Mouse (Mus musculus) left cerebral cortex, postnatal 14 days (tissue): ENCODE data around the gene Sowaha. TPM values are rescaled to one million over a fixed set of nuclear protein-coding genes. Genes with fewer than 3 reads are reported as not detected.

Source experiments
- DNase-seq, 2 experiments: peaks; one replicate each; pipeline ENCODE4 v3.0.0; 2021 to 2022; ENCODE audit warnings: low spot score in 2 of 2, mixed read lengths in 1 of 2
- intact Hi-C: fragments of 180-260 bp; cut with DNase I; formaldehyde crosslinking; loops from one replicate; pipeline ENCODE4 v1.15.1; 2025
- total RNA-seq, 2 experiments: library from RNA; stranded (reverse); gene quantifications; 2 replicates each; pipeline ENCODE4 v1.2.3; 2021

The Sowaha gene
- total RNA-seq, 2 experiments from 2014 or later, result 71.5 to 74.7 TPM

GRCm38 (mm10) chr11:53508152-53508551, 28.1 kb upstream of the Sowaha start:
- intact Hi-C loops, result no loop called here
- DNase-seq, result no peak

- no peak for DNase-seq
- intact Hi-C loops, result no loop called here
Measured at GRCm38 (mm10) chr11:53507098-53507805, 27.2 kb upstream of the Sowaha start.

GRCm38 (mm10) chr11:53505026-53505663, 25.1 kb upstream of the Sowaha start:
- intact Hi-C loops, result no loop called here
- DNase-seq, result no peak

GRCm38 (mm10) chr11:53504376-53504775, 24.3 kb upstream of the Sowaha start:
- intact Hi-C loops, result no loop called here
- no peak for DNase-seq

GRCm38 (mm10) chr11:53503738-53504137, 23.7 kb upstream of the Sowaha start:
- DNase-seq, result no peak
- intact Hi-C loops, result no loop called here

GRCm38 (mm10) chr11:53502039-53502765, 22.1 kb upstream of the Sowaha start:
- intact Hi-C loops, result no loop called here
- DNase-seq, result peak; percentile 50 to 62

- DNase-seq, result no peak
- intact Hi-C loops, result no loop called here
Measured at GRCm38 (mm10) chr11:53500569-53500968, 20.5 kb upstream of the Sowaha start.

GRCm38 (mm10) chr11:53496946-53497345, 16.9 kb upstream of the Sowaha start:
- DNase-seq, result peak; percentile 61 to 78
- intact Hi-C loops, result no loop called here

- intact Hi-C loops, result no loop called here
- no peak for DNase-seq
Measured at GRCm38 (mm10) chr11:53495417-53495816, 15.3 kb upstream of the Sowaha start.

- intact Hi-C loops, result loop anchor here (5.0 kb wide), 1 partner anchor 74 kb away; the partner anchor contains the start of gene Kif3a
- no peak for DNase-seq
Measured at GRCm38 (mm10) chr11:53493243-53493955, 13.3 kb upstream of the Sowaha start.

- intact Hi-C loops, result loop anchor here (5.0 kb wide), 1 partner anchor 75 kb away; the partner anchor contains the start of gene Kif3a
Measured at GRCm38 (mm10) chr11:53491954-53492401, 11.9 kb upstream of the Sowaha start.

GRCm38 (mm10) chr11:53489421-53489820, 9.3 kb upstream of the Sowaha start:
- DNase-seq, result no peak
- intact Hi-C loops, result no loop called here

More at GRCm38 (mm10) chr11:53491954-53492401, 11.9 kb upstream of the Sowaha start:
- DNase-seq, result peak in 1 of 2 experiments; percentile 26

- intact Hi-C loops, result no loop called here
- DNase-seq, result no peak
Measured at GRCm38 (mm10) chr11:53489007-53489406, 8.9 kb upstream of the Sowaha start.

- no peak for DNase-seq
- intact Hi-C loops, result no loop called here
Measured at GRCm38 (mm10) chr11:53486822-53487594, 6.9 kb upstream of the Sowaha start.

- DNase-seq, result no peak
- intact Hi-C loops, result no loop called here
Measured at GRCm38 (mm10) chr11:53486351-53486750, 6.3 kb upstream of the Sowaha start.

- intact Hi-C loops, result no loop called here
- DNase-seq, result no peak
Measured at GRCm38 (mm10) chr11:53485719-53486118, 5.6 kb upstream of the Sowaha start.

GRCm38 (mm10) chr11:53483159-53483891, 3.3 kb upstream of the Sowaha start:
- intact Hi-C loops, result no loop called here
- no peak for DNase-seq

GRCm38 (mm10) chr11:53481088-53481730, 1.1 kb upstream of the Sowaha start:
- intact Hi-C loops, result no loop called here
- DNase-seq, result no peak
